Mouse (Mus musculus) small intestine, adult 2 months (tissue): ENCODE results near the gene Sec31b.

ENCODE experiments used
- CTCF ChIP-seq: fragments of 200-500 bp; IDR thresholded peaks from 2 replicates; pipeline ENCODE4 v1.5.1; 2012; ENCODE audit warnings: low read depth, mild to moderate bottlenecking, control low read depth, inconsistent platforms, low read length, moderate library complexity, mixed read lengths; ENCODE audit not compliant: insufficient replicate concordance, insufficient read length; ENCODE audit errors: extremely low read depth
- POLR2A ChIP-seq: fragments of 200-500 bp; IDR thresholded peaks from 2 replicates; pipeline ENCODE4 v1.6.1; 2012; ENCODE audit warnings: low read depth, mild to moderate bottlenecking, control low read depth, inconsistent platforms, low read length, moderate library complexity

GRCm38 (mm10) chr19:44525551-44526205 is 20.0 kb downstream of the Sec31b start:
- TF ChIP-seq CTCF (no peak), POLR2A (no peak)
